8 mouse cellular contexts compared by ENCODE assay signal in genomic region chr14:118180711-118181177, GRCm38 (mm10). TPM values are rescaled to one million over a fixed set of nuclear protein-coding genes. Genes with fewer than 3 reads are reported as not detected.
DNase-seq lines count a peak whose midpoint lies in the region; ATAC-seq lines count a peak whose summit lies in the region.

No protein-coding gene starts in this region.

- H3K27ac ChIP-seq in liver, embryonic 15.5 days (replicated peaks), result 0 out of 2 replicates have a peak overlapping the region, but pooled peaks have one; percentile 29

- peak overlapping the region; percentile 61 for H3K4me3 ChIP-seq in liver, embryonic 15.5 days (replicated peaks)

- 0 out of 2 replicates have a peak overlapping the region, but pooled peaks have one; percentile 9 for H3K9ac ChIP-seq in liver, embryonic 15.5 days

- 6% methylated on average over 10 of the region's 10 CpGs for WGBS in liver, embryonic 15.5 days (ENCODE audit: insufficient replicate concordance)

- no peaks in the 10 kb centered on the region for H3K36me3 ChIP-seq in liver, embryonic 15.5 days (replicated peaks)

- peak overlapping the region; percentile 77 for H3K4me2 ChIP-seq in liver, embryonic 15.5 days

- peak; percentile 27 for DNase-seq in urinary bladder, postnatal 14 days (ENCODE audit: low spot score)
- DNase-seq in urinary bladder, postnatal 10 days (ENCODE audit: low spot score), result no peak
- peak; percentile 68 for DNase-seq in embryo, embryonic 11 days
- DNase-seq in heart, adult 9 months (ENCODE audit: low spot score in 2 of 2), result peak; percentile 38 to 39
- DNase-seq in kidney, adult 9 months, result peak; percentile 38
- peak; percentile 33 for DNase-seq in neural tube, embryonic 10.5 days (ENCODE audit: extremely low spot score, low spot score)
- no peak for DNase-seq in natural killer cell, adult 2 months (ENCODE audit: low spot score in 2 of 2)

- peak; percentile 74 for ATAC-seq in liver, embryonic 15.5 days (ENCODE audit: insufficient read depth)

- H3K27me3 ChIP-seq in liver, embryonic 15.5 days, result 0 out of 2 replicates have a peak, but pooled peaks cover 3% of the 10 kb centered on the region

- peaks cover 17% of the 10 kb centered on the region for H3K4me1 ChIP-seq in liver, embryonic 15.5 days (replicated peaks)

- H3K9me3 ChIP-seq in liver, embryonic 15.5 days (replicated peaks), result no peaks in the 10 kb centered on the region

RNA-seq across cellular contexts. Expression of gene Gpr180, which starts 43.8 kb away (rescaled TPM):
- polyA plus RNA-seq in liver, embryonic 15.5 days (2015; fragmentation: Nextera tagmentation; extraction: Ambion mirVana), result 12.0 and 13.1 TPM in 2 replicates

RNA-seq across cellular contexts. Expression of gene Tgds, which starts 48.2 kb away (rescaled TPM):
- 13.3 and 13.5 TPM in 2 replicates for polyA plus RNA-seq in liver, embryonic 15.5 days (2015; fragmentation: Nextera tagmentation; extraction: Ambion mirVana)

RNA-seq across cellular contexts. Expression of gene Sox21, which starts 56.1 kb away (rescaled TPM):
- not detected in 2 replicates for polyA plus RNA-seq in liver, embryonic 15.5 days (2015; fragmentation: Nextera tagmentation; extraction: Ambion mirVana)

Comparison
In these comparisons a context has a peak if more than half of its experiments do, and no peak if none do; other contexts are left out.
1. DNase-seq: peak in urinary bladder, postnatal 14 days (single experiment), embryo, embryonic 11 days (single experiment), heart, adult 9 months (2 of 2), kidney, adult 9 months (single experiment) and neural tube, embryonic 10.5 days (single experiment); none in urinary bladder, postnatal 10 days (single experiment) and natural killer cell, adult 2 months (0 of 2).